Mouse (Mus musculus) retina, postnatal 1 day (tissue): ENCODE measurements around the gene Ppox.

ENCODE experiments used
- DNase-seq: peaks from one replicate; pipeline ENCODE4 v3.0.0-alpha.2; 2012

Ppox gene

DNA sequence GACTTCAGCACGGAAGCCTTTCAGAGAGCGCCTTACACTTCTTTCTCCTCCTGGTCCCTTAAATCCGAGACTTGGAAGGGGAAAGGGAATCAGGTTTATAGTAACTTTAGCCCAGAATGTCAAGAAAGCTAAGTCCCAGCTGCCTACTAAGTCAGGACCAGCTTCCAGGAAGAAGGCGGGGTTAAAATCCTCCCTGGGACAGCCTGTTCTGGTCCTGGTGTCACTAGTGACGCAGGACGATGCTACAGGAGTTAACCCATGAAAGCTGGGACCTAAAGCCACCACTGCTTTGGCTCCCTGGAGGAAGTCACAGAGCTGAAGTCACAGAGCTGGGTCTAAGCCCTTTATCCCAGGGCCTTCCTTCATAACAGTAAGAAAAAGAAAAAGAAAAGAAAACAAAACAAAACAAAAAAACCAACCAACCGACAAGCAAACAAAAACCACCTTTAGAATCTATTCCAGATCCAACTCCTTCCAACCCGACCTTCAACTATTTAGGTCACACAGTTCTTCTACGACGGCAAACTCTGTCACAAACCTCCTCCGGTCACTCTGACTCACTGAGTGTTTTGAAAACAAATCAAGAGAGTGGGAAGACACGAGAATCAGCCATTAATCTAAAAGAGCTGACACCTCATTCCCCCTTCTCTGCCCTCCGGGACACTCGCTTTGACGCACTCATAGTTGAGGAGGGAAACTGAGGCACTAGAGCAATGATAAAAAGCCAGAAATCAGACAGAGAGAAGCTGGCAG lies 40.8 kb downstream of the Ppox start:
- DNase-seq: no peak

DNA sequence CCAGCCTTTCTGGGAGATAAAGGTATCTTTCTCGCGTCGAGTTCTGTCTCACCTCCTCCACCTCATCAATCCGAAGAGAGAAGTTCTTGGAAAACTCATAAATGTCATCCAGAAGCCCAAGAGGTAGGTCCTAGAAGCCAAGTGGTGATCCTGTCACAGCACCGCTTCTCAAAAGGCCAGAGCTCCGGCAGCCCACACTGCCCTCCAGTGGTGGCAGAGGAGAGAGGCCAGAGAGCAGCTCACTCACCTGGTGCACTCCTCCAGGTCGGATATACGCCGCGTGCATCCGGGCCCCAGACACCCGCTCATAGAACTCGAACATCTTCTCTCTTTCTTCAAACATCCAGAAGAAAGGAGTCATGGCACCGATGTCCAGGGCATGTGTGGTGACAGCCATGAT lies 42.5 kb downstream of the Ppox start:
- DNase-seq: peak; percentile 65

DNA sequence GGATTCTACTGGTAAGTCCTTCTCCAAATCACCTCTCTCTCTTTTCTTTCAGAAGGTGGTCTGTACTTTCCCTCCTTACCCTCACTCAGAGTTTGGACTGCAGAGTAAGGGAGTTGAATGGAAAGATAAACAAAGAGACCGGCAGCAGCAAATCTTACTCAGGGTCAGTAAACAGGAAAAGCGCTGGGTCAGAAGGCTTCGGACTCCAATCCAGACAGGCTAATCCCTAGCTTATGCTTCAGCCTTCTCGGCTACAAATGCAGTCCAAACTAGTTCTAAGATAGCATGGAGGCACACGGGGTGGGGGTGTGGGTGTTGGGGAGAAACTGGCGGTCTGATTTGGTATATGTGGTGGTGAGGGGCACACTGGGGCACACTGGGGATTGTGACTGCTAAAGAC lies 43.5 kb downstream of the Ppox start:
- no peak for DNase-seq

- no peak for DNase-seq
These were observed 45.2 kb downstream of the Ppox start for GRCm38 (mm10) chr1:171235791-171236190.

GRCm38 (mm10) chr1:171234538-171234937 lies 46.4 kb downstream of the Ppox start:
- DNase-seq: no peak

GRCm38 (mm10) chr1:171234126-171234525 lies 46.9 kb downstream of the Ppox start, which contains the start of gene Fcer1g:
Fcer1g (minus strand) TSS chr1:171234365.
- no peak for DNase-seq

- DNase-seq: peak; percentile 18
These were observed 47.9 kb downstream of the Ppox start for GRCm38 (mm10) chr1:171232800-171233730.

DNA sequence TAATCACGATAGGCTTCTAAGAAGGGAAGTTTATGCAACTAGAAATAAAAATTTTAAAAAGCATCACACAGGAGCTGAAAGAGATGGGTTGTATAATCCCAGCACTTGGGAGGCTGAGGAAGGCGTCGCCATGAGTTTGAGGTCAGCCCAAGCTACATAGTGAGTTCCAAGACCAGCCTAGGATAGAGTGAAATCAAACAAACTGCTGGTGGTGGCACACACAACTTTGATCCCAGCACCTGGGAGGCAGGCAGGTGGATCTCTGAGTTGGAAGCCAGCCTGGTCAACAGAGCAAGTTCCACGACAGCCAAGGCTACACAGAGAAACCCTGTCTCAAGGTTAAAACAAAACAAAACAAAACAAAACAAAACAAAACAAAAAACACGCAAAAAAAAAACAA lies 48.6 kb downstream of the Ppox start:
- no peak for DNase-seq

DNA sequence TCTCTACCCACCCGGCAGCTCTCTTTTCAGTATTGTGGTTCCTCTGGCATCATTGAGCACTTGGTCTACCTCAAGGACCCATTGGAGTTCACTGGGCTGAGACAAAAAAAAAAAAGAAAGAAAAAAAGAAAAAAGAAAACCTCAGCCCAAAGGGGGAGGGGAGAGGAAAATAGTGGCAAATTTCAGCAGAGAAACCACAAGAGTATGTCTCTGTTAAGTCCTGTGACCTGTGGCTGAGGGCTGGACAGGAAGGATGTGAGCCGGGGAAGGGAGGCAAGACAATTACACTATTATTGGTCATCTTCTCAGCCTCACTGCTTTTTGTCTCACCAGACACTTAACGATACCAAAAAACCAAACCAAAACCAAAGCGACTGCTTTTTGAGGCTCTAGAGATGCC lies 49.1 kb downstream of the Ppox start:
- DNase-seq: no peak

DNA sequence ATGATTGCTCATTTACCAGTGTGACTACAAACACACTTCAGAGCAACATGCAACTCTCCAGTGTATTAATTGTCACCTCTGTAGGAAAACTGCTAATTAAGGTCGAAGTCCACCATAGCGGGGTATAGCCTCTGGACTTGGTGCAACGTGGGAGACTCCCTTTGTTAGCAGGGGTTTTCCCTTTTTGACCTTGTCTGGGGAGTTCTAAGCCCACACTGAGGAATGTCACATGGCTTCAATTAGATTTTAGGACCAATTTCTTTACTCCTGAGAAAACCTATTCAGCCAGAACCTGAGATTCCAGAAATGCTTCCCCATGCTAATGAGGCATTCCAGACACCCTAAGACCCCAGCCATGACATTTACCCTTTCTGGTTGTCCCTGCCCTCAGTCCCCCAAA lies 50.8 kb downstream of the Ppox start:
- DNase-seq: peak; percentile 9

DNA sequence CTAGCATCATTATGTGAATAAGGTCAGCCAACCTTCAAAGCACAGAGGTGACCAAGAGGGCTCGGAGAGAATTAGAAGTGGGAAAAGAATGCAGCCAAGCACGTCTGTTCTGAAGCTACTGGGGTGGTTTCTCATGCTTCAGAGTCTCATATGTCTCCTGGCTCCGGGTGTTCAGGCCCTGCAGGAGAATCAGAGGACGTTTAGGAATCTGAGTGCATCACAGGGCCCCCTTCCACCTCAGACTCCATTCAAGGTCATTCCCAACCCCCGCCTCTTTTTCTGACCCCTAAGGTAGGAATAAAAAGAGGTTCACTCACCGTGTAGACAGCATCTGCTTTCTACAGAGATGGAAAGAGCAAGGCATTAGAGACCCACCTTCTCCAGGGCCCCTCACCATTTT lies 51.2 kb downstream of the Ppox start:
- DNase-seq: no peak

DNA sequence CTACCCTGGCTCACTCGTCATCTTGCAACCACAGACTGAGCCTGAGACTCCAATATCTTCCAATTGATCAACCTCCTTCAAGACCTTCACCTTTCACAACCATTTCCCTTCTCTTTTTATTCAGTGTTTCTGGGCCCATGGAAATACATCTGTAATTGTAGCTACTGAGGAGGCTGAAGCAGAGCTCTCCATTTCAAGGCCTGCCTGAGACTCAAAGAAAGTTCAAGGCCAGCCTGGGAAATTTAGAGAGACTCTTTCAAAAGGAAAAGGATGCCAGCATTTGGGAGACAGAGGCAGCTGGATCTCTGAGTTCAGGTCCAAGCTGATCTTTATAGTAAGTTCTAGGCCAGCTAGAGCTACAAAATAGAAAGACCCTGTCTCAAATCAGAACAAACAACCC lies 53.1 kb downstream of the Ppox start:
- DNase-seq: no peak

- DNase-seq: no peak
These were observed 54.2 kb downstream of the Ppox start for GRCm38 (mm10) chr1:171226780-171227179.
